Mouse (Mus musculus) liver, embryonic 13.5 days (tissue): ENCODE measurements at regions not wholly inside any gene's neighbourhood (a gene's known extent, or its start where the extent isn't known, plus 50 kb on each side); places are given as distances from the start of the nearest gene placed in this dataset.

Source experiments
- ATAC-seq: fragments of 200-750 bp; cut with Nextera tagmentation; 2 replicates; pipeline ENCODE4 v1.8.0; 2017; ENCODE audit warnings: low read depth, mild to moderate bottlenecking, moderate number of reproducible peaks, moderate library complexity
- DNase-seq: peaks from one replicate; pipeline ENCODE4 v3.0.0; 2022
- H3K27ac ChIP-seq: fragments of 300-500 bp; sonication (generic); 2 replicates; pipeline ENCODE4 v1.5.1; 2015; ENCODE audit warnings: moderate library complexity, mild to moderate bottlenecking, inconsistent platforms
- H3K27me3 ChIP-seq: fragments of 300-500 bp; sonication (generic); 2 replicates; pipeline ENCODE4 v1.6.1; 2015; ENCODE audit warnings: mild to moderate bottlenecking, inconsistent platforms
- H3K36me3 ChIP-seq: fragments of 300-500 bp; sonication (generic); 2 replicates; pipeline ENCODE4 v1.6.1; 2015; ENCODE audit warnings: mild to moderate bottlenecking, inconsistent platforms
- H3K4me1 ChIP-seq: fragments of 300-500 bp; sonication (generic); replicated peaks from 2 replicates; pipeline ENCODE4 v1.6.1; 2015; ENCODE audit warnings: inconsistent platforms
- H3K4me2 ChIP-seq: fragments of 300-500 bp; sonication (generic); 2 replicates; pipeline ENCODE4 v1.6.1; 2015; ENCODE audit warnings: inconsistent platforms, mild to moderate bottlenecking, moderate library complexity
- H3K4me3 ChIP-seq: fragments of 300-500 bp; sonication (generic); replicated peaks from 2 replicates; pipeline ENCODE4 v1.5.1; 2015; ENCODE audit warnings: mild to moderate bottlenecking, inconsistent platforms
- H3K9ac ChIP-seq: fragments of 300-500 bp; sonication (generic); 2 replicates; pipeline ENCODE4 v1.6.1; 2015; ENCODE audit warnings: mild to moderate bottlenecking, inconsistent platforms
- H3K9me3 ChIP-seq: fragments of 300-500 bp; sonication (generic); replicated peaks from 2 replicates; pipeline ENCODE4 v1.6.1; 2016; ENCODE audit warnings: inconsistent platforms
- WGBS: fragments of 180-500 bp; shearing (Covaris S2); methylation state at CpG from one replicate; pipeline ENCODE4 v1.1.7; 2015; ENCODE audit not compliant: insufficient replicate concordance; 5-methylcytosine and 5-hydroxymethylcytosine counted together

DNA sequence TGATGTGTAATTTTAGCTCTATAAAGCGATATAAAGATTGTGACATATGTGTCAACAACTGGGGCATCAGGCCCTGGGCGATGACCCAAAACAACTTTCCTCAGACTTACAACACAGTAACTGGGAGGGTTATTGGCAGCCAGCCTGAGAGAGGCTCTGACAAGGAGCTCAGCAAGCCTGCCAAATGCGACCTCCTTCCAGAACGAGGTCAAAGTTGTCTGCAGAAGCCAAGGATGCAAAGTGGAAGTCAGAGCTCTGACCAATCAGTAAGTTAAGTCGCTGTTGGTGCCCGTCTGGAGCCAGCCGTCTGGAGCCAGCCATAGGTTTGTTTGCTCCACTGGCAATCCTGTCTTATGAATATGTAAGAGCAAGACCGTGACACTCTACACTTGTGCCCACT, 216.0 kb upstream of the Nfe2l3 start:
- Histone ChIP-seq H3K9me3 (no peaks in the 10 kb centered on the region), H3K4me1 (no peaks in the 10 kb centered on the region), H3K4me3 (no peak overlapping the region), H3K9ac (no peak overlapping the region), H3K27me3 (no peaks in the 10 kb centered on the region), H3K4me2 (no peak overlapping the region), H3K36me3 (no peaks in the 10 kb centered on the region), H3K27ac (no peak overlapping the region)
- ATAC-seq (no peak), DNase-seq (no peak)
- 62% methylated on average over 8 of the region's 8 CpGs for WGBS

DNA sequence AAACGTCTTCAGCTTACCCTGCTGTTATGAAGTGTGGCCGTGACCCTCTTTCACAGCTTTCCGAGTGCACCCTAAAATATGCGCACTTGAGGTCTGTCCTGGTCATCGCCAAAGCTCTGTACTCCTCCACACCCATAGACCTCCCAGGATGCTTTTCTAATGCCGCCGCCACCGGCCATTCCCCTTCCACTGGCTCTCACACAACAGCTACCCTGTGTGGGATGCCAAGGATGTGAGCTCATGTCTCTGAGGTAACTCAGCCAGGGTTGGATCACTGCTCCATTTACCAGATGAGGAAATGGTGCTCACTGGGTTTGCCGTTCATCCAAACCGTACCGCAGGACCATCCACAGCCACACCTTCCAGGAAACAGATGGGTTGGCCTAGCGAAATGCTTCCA, 212.8 kb upstream of the Nfe2l3 start:
- Histone ChIP-seq H3K4me1 (no peaks in the 10 kb centered on the region), H3K9ac (no peak overlapping the region), H3K4me2 (no peak overlapping the region), H3K27me3 (no peaks in the 10 kb centered on the region), H3K4me3 (no peak overlapping the region), H3K27ac (no peak overlapping the region), H3K36me3 (no peaks in the 10 kb centered on the region), H3K9me3 (no peaks in the 10 kb centered on the region)
- WGBS: 83% methylated on average over 12 of the region's 12 CpGs
- ATAC-seq: no peak
- no peak for DNase-seq

DNA sequence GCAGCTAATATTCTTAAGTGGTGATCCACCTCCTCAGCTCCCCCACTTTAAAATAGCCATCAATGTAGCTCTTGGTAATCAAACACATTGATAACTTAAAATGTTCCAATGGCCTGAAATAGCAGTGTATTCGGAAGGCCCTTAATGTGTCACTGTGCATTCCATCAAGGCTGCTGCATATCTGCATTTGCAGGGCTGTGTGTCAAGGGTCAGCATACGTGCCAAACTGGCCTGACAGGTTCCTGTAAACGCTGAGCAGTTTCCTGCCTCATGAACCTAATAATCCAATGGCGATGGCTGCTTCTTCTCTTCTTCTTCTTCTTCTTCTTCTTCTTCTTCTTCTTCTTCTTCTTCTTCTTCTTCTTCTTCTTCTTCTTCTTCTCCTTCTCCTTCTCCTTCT, 211.7 kb upstream of the Nfe2l3 start:
- Histone ChIP-seq H3K9ac (no peak overlapping the region), H3K9me3 (no peaks in the 10 kb centered on the region), H3K36me3 (no peaks in the 10 kb centered on the region), H3K4me1 (no peaks in the 10 kb centered on the region), H3K27ac (no peak overlapping the region), H3K4me2 (no peak overlapping the region), H3K27me3 (no peaks in the 10 kb centered on the region), H3K4me3 (no peak overlapping the region)
- ATAC-seq: no peak
- no peak for DNase-seq
- WGBS: 29% methylated on average over 4 of the region's 4 CpGs

DNA sequence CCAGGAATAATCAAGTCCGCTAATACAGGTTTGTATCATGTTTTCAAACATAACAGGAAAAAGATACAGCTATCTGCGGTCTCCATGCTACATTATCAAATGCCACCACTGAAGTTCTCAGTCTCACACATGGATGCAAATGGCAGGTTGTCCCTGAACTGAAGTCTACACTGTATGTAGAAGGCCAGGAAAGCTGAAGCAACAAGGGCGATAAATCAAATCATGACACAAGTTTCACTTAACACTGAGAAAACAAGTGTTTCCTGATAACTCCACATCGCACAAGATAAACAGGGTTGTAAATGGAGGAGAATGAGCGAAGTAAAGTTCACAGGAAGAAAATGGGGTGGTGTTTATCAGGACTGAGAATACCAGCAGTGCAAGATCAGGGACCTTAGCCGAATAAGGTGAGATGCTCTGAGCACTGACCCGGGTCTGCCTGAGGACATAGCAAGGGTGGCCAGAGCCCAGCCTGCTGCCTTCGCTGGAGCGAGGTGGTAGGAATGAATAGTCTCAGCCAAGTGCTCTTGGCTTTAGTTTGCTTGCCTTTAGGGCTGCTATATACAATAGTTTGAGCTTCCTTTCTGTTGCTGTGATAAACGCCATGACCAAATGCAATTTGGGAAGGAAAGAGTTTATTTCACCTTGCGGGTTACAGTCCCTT, 196.3 kb upstream of the Nfe2l3 start:
- WGBS: 46% methylated on average over 11 of the region's 11 CpGs
- Histone ChIP-seq H3K4me2 (no peak overlapping the region), H3K27ac (no peak overlapping the region), H3K9me3 (0 out of 2 replicates have a peak, but pooled peaks cover under 1% of the 10 kb centered on the region), H3K9ac (no peak overlapping the region), H3K4me1 (no peaks in the 10 kb centered on the region), H3K27me3 (no peaks in the 10 kb centered on the region), H3K36me3 (no peaks in the 10 kb centered on the region), H3K4me3 (no peak overlapping the region)
- ATAC-seq: no peak
- DNase-seq: no peak

DNA sequence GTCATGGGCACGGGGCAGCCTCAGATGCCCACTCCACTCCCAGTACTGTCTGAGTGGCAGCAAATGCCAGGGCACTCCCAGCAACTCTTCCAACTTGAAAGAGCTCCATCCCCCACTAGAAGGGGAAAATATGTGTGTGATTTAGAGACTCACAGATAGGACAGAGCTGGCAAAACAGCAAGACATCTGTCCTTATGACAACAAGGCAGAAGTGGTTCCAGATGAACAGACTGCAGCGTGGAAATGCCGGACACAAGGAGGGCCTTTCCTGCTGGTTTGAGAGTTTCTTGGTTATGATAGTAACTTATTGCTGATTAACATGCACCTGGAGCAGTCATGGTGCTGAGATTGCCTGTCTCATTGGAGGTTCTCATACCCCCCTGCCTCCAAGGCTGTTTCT, 192.4 kb upstream of the Nfe2l3 start:
- WGBS: 80% methylated on average over 3 of the region's 3 CpGs
- Histone ChIP-seq H3K27ac (no peak overlapping the region), H3K27me3 (no peaks in the 10 kb centered on the region), H3K4me1 (no peaks in the 10 kb centered on the region), H3K4me2 (no peak overlapping the region), H3K4me3 (no peak overlapping the region), H3K36me3 (no peaks in the 10 kb centered on the region), H3K9me3 (0 out of 2 replicates have a peak, but pooled peaks cover 3% of the 10 kb centered on the region), H3K9ac (no peak overlapping the region)
- DNase-seq (no peak), ATAC-seq (no peak)

DNA sequence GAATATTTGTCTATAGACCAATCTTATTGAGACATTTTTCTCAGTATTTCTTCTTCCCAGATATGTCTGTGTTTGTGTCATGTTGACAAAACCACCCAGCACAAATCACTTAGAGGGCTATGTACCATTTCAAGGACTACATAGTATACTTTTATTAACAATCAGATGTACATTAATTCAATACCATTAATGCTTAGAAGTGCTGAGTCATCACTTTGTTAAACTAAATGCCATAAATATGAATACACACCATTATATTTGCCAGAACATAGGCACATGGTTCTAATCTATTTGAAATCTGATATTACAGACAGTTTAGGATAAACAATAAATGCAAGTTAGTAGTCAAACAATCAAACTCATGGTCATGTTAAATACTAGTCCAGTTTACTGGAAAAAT, 182.2 kb upstream of the Nfe2l3 start:
- Histone ChIP-seq H3K4me1 (0 out of 2 replicates have a peak, but pooled peaks cover 4% of the 10 kb centered on the region), H3K9ac (no peak overlapping the region), H3K4me2 (no peak overlapping the region), H3K27me3 (no peaks in the 10 kb centered on the region), H3K27ac (no peak overlapping the region), H3K36me3 (no peaks in the 10 kb centered on the region), H3K4me3 (no peak overlapping the region), H3K9me3 (no peaks in the 10 kb centered on the region)
- no peak for ATAC-seq
- no peak for DNase-seq

DNA sequence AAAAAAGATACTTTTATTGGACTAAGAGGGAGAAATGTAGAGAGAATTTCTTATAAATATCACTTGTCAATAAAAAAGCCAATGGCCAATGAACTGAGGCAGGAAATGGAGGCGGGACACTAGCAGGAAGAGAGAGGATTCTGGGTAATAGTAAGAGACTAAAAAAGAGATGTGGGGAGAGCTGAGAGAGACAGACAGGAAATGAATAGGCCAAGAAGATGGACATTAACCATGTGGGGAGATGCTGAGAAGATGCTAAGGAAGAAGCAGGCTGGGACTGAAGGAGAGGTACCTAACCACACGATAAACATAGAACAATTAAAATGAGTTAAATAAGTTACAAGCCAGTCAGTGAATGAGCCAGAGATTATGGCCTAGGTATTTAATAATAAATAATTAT, 181.0 kb upstream of the Nfe2l3 start:
- Histone ChIP-seq H3K4me3 (no peak overlapping the region), H3K27ac (no peak overlapping the region), H3K36me3 (no peaks in the 10 kb centered on the region), H3K9me3 (no peaks in the 10 kb centered on the region), H3K27me3 (no peaks in the 10 kb centered on the region), H3K4me2 (no peak overlapping the region), H3K4me1 (0 out of 2 replicates have a peak, but pooled peaks cover 4% of the 10 kb centered on the region), H3K9ac (no peak overlapping the region)
- no peak for ATAC-seq
- WGBS: 72% methylated on average over 2 of the region's 2 CpGs
- DNase-seq: no peak

DNA sequence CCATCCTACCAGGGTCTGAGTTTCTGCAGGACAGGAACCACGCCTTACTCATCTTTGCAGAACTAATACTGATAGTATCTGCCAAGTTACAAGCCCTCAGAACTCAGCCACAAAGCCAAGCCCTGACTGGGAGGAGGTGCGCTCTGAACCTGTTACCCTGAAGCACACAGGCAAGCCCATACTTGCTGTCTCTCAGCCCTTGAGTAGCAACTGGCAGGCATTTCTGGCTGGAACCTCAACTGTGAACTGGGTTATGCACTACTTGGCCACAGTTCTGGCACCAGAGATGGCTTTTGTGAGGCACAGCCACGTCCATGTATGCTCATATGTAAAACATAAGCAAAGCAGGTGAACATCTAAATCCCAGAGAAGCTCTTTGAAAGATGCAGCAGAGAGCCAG, 179.7 kb upstream of the Nfe2l3 start:
- WGBS: 64% methylated on average over 3 of the region's 3 CpGs
- no peak overlapping the region for H3K27ac ChIP-seq
- DNase-seq (no peak), ATAC-seq (no peak)
- H3K9ac ChIP-seq: no peak overlapping the region
- H3K4me1 ChIP-seq: peaks cover 14% of the 10 kb centered on the region
- no peaks in the 10 kb centered on the region for H3K36me3 ChIP-seq
- H3K9me3 ChIP-seq: no peaks in the 10 kb centered on the region
- no peaks in the 10 kb centered on the region for H3K27me3 ChIP-seq
- H3K4me3 ChIP-seq: no peak overlapping the region
- no peak overlapping the region for H3K4me2 ChIP-seq

DNA sequence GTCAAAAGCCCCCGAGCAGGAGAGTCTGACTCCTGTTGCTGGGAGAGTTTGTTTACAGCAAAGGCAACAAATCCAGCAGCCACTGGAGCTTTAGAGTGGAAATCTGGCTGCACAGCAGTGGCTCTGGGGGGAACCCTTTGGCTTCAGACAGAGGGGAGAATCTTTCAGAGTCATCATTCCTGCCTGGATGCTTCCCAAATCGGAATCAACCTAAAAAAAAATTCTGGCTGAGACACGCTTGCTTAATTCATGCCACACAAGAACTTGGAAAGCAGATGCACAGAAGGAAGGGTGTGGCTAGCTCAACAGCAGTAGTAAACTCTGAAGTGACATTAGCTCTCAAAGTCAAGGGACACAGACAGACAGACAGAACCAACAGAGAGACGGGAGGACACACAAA, 175.8 kb upstream of the Nfe2l3 start:
- no peak overlapping the region for H3K4me3 ChIP-seq
- 51% methylated on average over 4 of the region's 4 CpGs for WGBS
- no peak for ATAC-seq

DNA sequence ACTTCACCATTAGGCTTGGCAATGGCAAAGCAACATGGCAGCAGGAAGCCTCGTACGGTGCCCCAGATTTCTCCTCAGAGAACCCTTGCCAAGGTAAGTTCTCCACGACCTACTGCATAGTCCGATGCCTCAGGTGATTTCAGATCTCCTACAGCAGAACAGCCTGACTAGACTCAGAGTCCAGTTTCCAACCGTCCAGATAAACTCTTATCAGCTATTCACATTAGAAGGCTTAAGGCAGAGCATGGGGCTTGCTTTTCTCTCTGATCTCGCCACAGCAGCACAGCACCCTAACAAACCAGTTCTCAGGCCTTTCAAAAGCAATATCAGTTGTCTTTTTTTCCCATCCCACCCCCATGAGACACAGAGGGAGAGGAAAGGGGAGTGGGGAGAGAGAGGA, 174.9 kb upstream of the Nfe2l3 start:
- Histone ChIP-seq H3K9ac (no peak overlapping the region), H3K4me2 (peak overlapping the region; percentile 23; the same call in 1 of the 2 replicates), H3K9me3 (no peaks in the 10 kb centered on the region), H3K27ac (no peak overlapping the region), H3K36me3 (no peaks in the 10 kb centered on the region), H3K27me3 (no peaks in the 10 kb centered on the region), H3K4me1 (peaks cover 27% of the 10 kb centered on the region), H3K4me3 (no peak overlapping the region)
- 29% methylated on average over 6 of the region's 6 CpGs for WGBS
- ATAC-seq: peak; percentile 66
- no peak for DNase-seq

More for the DNA sequence above, 175.8 kb upstream of the Nfe2l3 start:
- Histone ChIP-seq H3K9me3 (no peaks in the 10 kb centered on the region), H3K27ac (no peak overlapping the region), H3K4me1 (peaks cover 27% of the 10 kb centered on the region), H3K36me3 (no peaks in the 10 kb centered on the region), H3K4me2 (no peak overlapping the region), H3K9ac (no peak overlapping the region), H3K27me3 (no peaks in the 10 kb centered on the region)
- DNase-seq: no peak

DNA sequence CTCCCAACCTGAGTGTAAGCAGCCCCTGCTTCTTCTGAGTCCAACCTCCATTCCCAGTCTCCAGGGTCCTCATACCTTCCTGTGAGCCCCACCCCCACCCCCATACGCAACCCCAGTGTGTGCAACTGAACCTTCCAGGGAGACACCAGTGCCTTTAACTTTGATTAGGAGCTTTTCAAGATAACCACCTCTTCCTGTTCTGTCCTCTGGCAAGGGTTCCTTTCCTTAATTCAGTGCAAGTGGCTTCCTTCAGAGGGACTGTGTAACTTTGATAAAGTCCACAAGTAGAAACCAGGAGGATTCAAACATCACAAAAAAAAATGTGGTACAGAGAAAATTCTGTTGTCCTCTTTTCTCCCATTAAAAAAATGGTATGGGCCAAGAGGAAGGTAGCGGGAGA, 174.2 kb upstream of the Nfe2l3 start:
- no peak overlapping the region for H3K27ac ChIP-seq
- no peak overlapping the region for H3K4me3 ChIP-seq
- no peak overlapping the region for H3K9ac ChIP-seq
- peak; percentile 39; the same call in 1 of the 2 replicates for ATAC-seq
- H3K4me2 ChIP-seq: 0 out of 2 replicates have a peak overlapping the region, but pooled peaks have one; percentile 23
- no peaks in the 10 kb centered on the region for H3K9me3 ChIP-seq
- H3K36me3 ChIP-seq: no peaks in the 10 kb centered on the region
- WGBS: 18% methylated on average over 2 of the region's 2 CpGs
- H3K27me3 ChIP-seq: no peaks in the 10 kb centered on the region
- H3K4me1 ChIP-seq: peaks cover 24% of the 10 kb centered on the region
- DNase-seq: no peak

DNA sequence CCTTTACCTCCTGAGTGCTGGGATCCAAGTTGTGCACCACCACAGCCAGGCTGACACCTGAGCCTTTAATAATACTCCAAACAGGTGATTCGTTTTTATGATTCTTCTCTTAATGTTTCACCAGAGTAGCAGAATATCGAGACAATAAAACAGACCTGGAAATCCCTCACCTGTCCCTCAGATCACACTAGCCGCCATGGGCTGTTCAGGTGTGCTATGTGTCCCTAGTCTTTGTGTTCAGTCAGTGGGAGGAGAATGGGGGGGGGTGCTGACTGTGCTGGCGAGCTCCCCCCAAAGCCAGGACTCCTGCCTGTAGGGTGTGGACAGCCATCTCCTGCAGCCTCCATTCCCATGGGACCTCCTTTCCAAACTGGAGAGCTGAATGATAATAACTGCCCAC, 168.9 kb upstream of the Nfe2l3 start:
- DNase-seq (no peak), ATAC-seq (no peak)
- H3K36me3 ChIP-seq: no peaks in the 10 kb centered on the region
- H3K27me3 ChIP-seq: no peaks in the 10 kb centered on the region
- H3K27ac ChIP-seq: no peak overlapping the region
- H3K9ac ChIP-seq: no peak overlapping the region
- peaks cover 6% of the 10 kb centered on the region; the same call in 1 of the 2 replicates for H3K4me1 ChIP-seq
- WGBS: 60% methylated on average over 4 of the region's 4 CpGs
- H3K4me2 ChIP-seq: no peak overlapping the region
- H3K4me3 ChIP-seq: no peak overlapping the region
- H3K9me3 ChIP-seq: no peaks in the 10 kb centered on the region
